Mouse (Mus musculus): ENCODE measurements around the gene Hdgf. TPM values are rescaled to one million over a fixed set of nuclear protein-coding genes. Genes with fewer than 3 reads are reported as not detected.
A peak's percentile ranks its signal among the peaks of the same experiment; 100 is the strongest.

The Hdgf gene
- polyA plus RNA-seq, 1 experiment from 2014 or later: 248 TPM

GRCm38 (mm10) chr3:87916990-87917389 lies 10.9 kb downstream of the Hdgf start:
- H3K36me3 ChIP-seq: peaks cover 54% of the 10 kb centered on the region
- H3K4me1 ChIP-seq: peaks cover 9% of the 10 kb centered on the region
- no peak overlapping the region for H3K4me3 ChIP-seq
- DNase-seq (ENCODE audit: low spot score): no peak
- H3K27ac ChIP-seq: no peak overlapping the region
- WGBS: 97% methylated on average over 1 of the region's 1 CpGs
- H3K9me3 ChIP-seq: no peaks in the 10 kb centered on the region
- no peaks in the 10 kb centered on the region for H3K27me3 ChIP-seq (ENCODE audit: insufficient read depth, poor library complexity, severe bottlenecking)

DNA sequence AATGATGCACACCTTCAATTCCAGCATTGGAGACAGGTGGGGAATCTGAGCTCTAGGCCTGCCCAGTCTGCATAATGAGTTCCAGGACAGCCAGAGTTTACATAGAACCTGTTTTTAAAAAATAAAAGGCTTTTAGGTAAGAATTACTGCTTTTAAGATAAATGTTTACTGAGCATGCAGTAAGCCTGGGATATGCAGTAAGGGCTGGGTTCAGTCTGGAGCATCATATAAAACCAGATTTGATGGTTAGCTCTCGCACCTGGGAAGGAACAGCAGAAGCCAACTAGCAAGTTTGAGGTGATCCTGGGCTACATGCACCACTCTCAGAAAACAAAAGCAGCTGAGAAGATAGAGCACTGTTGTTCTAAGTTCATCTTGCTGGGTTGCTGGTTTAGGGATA lies 12.4 kb downstream of the Hdgf start:
- peaks cover 9% of the 10 kb centered on the region; the same call in 1 of the 2 replicates for H3K4me1 ChIP-seq
- no peaks in the 10 kb centered on the region for H3K27me3 ChIP-seq (ENCODE audit: insufficient read depth, poor library complexity, severe bottlenecking)
- DNase-seq (ENCODE audit: low spot score): no peak
- H3K27ac ChIP-seq: peak overlapping the region; percentile 67; the same call in 1 of the 2 replicates
- WGBS: 84% methylated on average over 1 of the region's 1 CpGs
- H3K9me3 ChIP-seq: no peaks in the 10 kb centered on the region
- 0 out of 2 replicates have a peak overlapping the region, but pooled peaks have one; percentile 77 for H3K4me3 ChIP-seq
- peaks cover 62% of the 10 kb centered on the region for H3K36me3 ChIP-seq

GRCm38 (mm10) chr3:87919336-87920108 lies 13.4 kb downstream of the Hdgf start, which contains the start of gene Mrpl24:
TSS of gene Mrpl24 (plus strand) at chr3:87919506.
- DNase-seq (ENCODE audit: low spot score): peak; percentile 95
- Histone ChIP-seq H3K4me3 (peak within 1 kb of the TSS; percentile 77), H3K9me3 (no peaks in the 10 kb centered on the region), H3K4me1 (peaks cover 9% of the 10 kb centered on the region; the same call in 1 of the 2 replicates), H3K36me3 (peaks cover 62% of the 10 kb centered on the region), H3K27ac (peak within 1 kb of the TSS; percentile 89), H3K27me3 (ENCODE audit: insufficient read depth, poor library complexity, severe bottlenecking) (no peaks in the 10 kb centered on the region)
- under 1% methylated on average over 30 of the region's 30 CpGs for WGBS

GRCm38 (mm10) chr3:87920270-87920943 lies 14.3 kb downstream of the Hdgf start:
- no peak for DNase-seq (ENCODE audit: low spot score)
- Histone ChIP-seq H3K9me3 (no peaks in the 10 kb centered on the region), H3K4me3 (peak overlapping the region; percentile 77), H3K27ac (peak overlapping the region; percentile 89; the same call in 1 of the 2 replicates), H3K27me3 (ENCODE audit: insufficient read depth, poor library complexity, severe bottlenecking) (no peaks in the 10 kb centered on the region), H3K4me1 (peaks cover 9% of the 10 kb centered on the region; the same call in 1 of the 2 replicates), H3K36me3 (peaks cover 62% of the 10 kb centered on the region)
- 59% methylated on average over 9 of the region's 9 CpGs for WGBS

DNA sequence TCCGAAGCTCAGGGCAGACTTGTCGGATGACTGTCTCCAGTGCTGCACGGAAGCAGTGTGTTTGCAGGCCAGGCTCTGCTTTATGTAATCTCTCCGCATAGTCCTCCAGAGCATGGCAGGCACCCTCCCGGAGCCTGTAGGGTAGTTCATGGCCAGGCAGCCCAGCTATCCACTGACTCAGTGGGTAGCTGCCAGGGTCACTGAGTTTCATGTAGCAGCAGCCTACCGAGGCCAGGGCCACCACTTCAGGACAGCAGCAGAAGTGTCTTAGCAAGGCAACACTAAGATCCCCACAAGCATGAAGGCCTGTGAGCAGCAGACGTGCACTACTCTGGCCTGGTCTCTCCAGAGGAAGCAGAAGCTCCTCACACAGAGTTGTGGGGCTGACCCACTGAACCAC lies 18.9 kb downstream of the Hdgf start:
- 87% methylated on average over 7 of the region's 7 CpGs for WGBS
- DNase-seq (ENCODE audit: low spot score): no peak
- Histone ChIP-seq H3K27me3 (ENCODE audit: insufficient read depth, poor library complexity, severe bottlenecking) (no peaks in the 10 kb centered on the region), H3K36me3 (peaks cover 64% of the 10 kb centered on the region), H3K4me3 (no peak overlapping the region), H3K9me3 (no peaks in the 10 kb centered on the region), H3K4me1 (peaks cover 14% of the 10 kb centered on the region), H3K27ac (no peak overlapping the region)

DNA sequence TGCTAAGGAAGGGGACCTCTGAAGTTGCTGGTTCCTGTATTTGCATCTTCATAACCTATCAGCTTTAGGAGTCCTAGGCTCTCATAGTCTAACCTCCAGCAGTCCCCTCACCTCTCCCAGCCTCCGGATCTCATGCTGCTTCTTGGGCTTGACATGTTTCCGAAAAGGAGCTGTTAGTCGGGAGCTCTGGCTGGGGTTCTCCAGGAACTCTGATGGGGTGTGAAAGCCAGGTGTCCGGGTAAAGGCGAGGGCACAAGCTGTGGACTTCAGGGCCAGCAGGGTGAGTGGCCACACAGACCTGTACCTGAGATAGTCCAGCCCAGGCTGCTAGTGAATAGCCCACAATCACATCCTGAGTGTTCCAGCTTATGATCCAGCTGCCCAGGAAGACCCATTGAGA lies 21.3 kb downstream of the Hdgf start:
- Histone ChIP-seq H3K4me3 (no peak overlapping the region), H3K9me3 (no peaks in the 10 kb centered on the region), H3K4me1 (peaks cover 19% of the 10 kb centered on the region), H3K36me3 (peaks cover 70% of the 10 kb centered on the region), H3K27me3 (ENCODE audit: insufficient read depth, poor library complexity, severe bottlenecking) (no peaks in the 10 kb centered on the region), H3K27ac (no peak overlapping the region)
- WGBS: 94% methylated on average over 5 of the region's 5 CpGs
- no peak for DNase-seq (ENCODE audit: low spot score)

DNA sequence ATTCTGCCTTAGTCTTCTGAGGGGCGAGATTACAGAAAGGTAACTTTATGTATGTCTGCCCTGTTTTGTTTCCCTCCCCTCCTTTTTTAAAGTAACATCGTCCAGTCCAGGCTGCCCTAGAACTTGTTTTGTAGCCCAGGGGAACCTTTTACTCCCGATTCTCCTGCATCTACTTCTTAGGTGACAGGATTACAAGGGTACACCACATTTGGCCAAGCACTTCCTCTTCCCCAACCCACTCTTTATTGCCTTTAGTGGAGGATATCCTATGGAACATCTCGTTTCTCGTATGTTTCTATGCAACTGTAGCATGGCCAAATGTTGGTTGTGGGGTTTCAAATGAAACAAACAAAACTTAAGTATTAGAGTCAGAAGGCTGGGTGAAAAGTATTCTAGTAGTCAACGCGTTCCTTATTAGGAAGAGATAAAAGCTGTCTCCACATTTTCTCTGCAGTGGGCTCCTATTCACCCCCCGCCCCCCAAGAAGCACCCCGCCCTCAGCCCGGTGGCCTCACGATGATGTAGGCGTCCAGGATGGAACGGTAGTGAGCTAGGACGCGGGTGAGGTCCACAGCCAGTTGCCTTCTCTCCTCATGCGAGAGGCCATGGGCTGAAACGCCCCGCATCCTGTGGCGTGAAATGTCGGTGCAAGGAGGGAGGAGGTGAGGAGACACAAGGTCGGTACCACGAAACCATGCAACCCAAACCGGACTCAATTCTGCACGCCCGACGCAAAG lies 23.4 kb downstream of the Hdgf start:
- peak overlapping the region; percentile 89 for H3K4me3 ChIP-seq
- peaks cover 67% of the 10 kb centered on the region for H3K36me3 ChIP-seq
- peak overlapping the region; percentile 98 for H3K27ac ChIP-seq
- peaks cover 19% of the 10 kb centered on the region for H3K4me1 ChIP-seq
- no peaks in the 10 kb centered on the region for H3K27me3 ChIP-seq (ENCODE audit: insufficient read depth, poor library complexity, severe bottlenecking)
- DNase-seq (ENCODE audit: low spot score): no peak
- WGBS: 6% methylated on average over 26 of the region's 26 CpGs
- no peaks in the 10 kb centered on the region for H3K9me3 ChIP-seq

- Histone ChIP-seq H3K27ac (peak within 1 kb of the TSS; percentile 98), H3K4me1 (peaks cover 19% of the 10 kb centered on the region), H3K27me3 (ENCODE audit: insufficient read depth, poor library complexity, severe bottlenecking) (no peaks in the 10 kb centered on the region), H3K9me3 (no peaks in the 10 kb centered on the region), H3K4me3 (peak within 1 kb of the TSS; percentile 89), H3K36me3 (peaks cover 66% of the 10 kb centered on the region)
- WGBS: under 1% methylated on average over 74 of the region's 78 CpGs
- peak; percentile 99 for DNase-seq (ENCODE audit: low spot score)
These were observed 24.1 kb downstream of the Hdgf start, which contains the start of the genes Isg20l2 and Rrnad1 for GRCm38 (mm10) chr3:87930078-87930795. TSS of gene Isg20l2 (plus strand) at chr3:87930314. TSS of gene Rrnad1 (minus strand) at chr3:87930717.

DNA sequence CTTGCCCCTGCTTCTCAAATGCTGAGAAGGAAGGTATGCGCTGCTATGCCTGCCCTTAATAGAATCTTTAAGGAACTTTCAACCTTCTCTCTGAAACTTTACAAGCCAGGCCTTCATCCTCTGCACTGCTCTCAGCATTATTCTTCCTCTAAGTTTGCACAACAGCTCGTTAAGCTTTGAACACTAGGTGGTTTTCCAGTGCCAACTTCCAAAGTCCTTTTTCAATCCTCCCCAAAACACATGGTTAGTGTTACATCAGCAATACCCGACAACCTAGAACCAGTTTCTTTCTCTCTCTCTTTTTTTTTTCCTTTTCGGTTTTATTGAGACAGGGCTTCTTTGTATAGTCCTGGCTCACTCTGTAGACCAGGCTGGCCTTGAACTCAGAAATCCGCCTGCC lies 27.9 kb downstream of the Hdgf start:
- Histone ChIP-seq H3K9me3 (no peaks in the 10 kb centered on the region), H3K36me3 (peaks cover 70% of the 10 kb centered on the region), H3K4me1 (peaks cover 24% of the 10 kb centered on the region), H3K4me3 (no peak overlapping the region), H3K27me3 (ENCODE audit: insufficient read depth, poor library complexity, severe bottlenecking) (no peaks in the 10 kb centered on the region), H3K27ac (no peak overlapping the region)
- WGBS: 87% methylated on average over 5 of the region's 5 CpGs
- no peak for DNase-seq (ENCODE audit: low spot score)

DNA sequence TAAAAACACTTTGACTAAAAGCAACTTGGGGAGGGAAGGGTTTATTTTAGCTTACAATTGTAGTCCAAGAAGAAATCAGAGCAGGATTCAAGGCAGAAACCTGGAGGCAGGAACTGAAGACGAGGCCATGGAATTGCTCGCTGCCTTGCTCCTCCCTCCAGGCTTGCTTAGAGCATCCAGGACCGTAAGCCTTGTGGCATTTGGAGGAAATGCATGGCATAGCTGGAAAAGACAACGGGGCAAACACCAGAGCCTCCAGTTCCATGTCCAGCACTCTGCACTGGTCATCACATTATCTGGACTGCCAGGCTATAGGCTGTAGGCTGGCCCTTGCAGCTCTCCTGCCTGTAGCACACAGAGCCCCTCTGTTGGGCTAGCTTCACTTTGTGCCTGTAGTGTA lies 28.4 kb downstream of the Hdgf start:
- WGBS: 77% methylated on average over 4 of the region's 4 CpGs
- H3K4me3 ChIP-seq: no peak overlapping the region
- H3K27me3 ChIP-seq (ENCODE audit: insufficient read depth, poor library complexity, severe bottlenecking): no peaks in the 10 kb centered on the region
- no peak for DNase-seq (ENCODE audit: low spot score)
- H3K4me1 ChIP-seq: peaks cover 20% of the 10 kb centered on the region
- H3K9me3 ChIP-seq: no peaks in the 10 kb centered on the region
- H3K36me3 ChIP-seq: peaks cover 75% of the 10 kb centered on the region
- no peak overlapping the region for H3K27ac ChIP-seq

- no peak for DNase-seq (ENCODE audit: low spot score)
- WGBS: 81% methylated on average over 4 of the region's 4 CpGs
- peaks cover 82% of the 10 kb centered on the region for H3K36me3 ChIP-seq
- H3K27ac ChIP-seq: no peak overlapping the region
- H3K4me3 ChIP-seq: no peak overlapping the region
- H3K27me3 ChIP-seq (ENCODE audit: insufficient read depth, poor library complexity, severe bottlenecking): no peaks in the 10 kb centered on the region
- no peaks in the 10 kb centered on the region for H3K9me3 ChIP-seq
- H3K4me1 ChIP-seq: peaks cover 20% of the 10 kb centered on the region
These were observed 29.1 kb downstream of the Hdgf start for GRCm38 (mm10) chr3:87935201-87935600.

DNA sequence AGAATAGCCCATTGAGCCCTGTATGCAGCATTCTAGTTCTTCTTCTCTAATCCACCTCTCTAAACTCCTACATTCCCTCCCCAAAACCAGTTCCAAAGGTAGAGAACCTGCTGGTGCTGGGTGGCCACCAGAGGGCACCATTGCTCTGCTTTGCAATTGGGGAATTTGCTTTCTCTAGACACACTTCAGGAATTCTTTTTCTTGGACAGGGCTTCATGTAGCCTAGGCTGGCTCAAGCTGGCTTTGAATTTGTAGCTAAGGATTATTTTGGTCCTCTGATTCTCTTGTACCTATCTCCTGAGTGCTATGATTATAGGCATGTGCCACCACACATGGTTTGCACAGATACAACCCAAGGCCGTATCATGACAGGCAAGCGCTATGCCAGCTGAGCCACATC lies 29.7 kb downstream of the Hdgf start:
- Histone ChIP-seq H3K27ac (no peak overlapping the region), H3K36me3 (peaks cover 88% of the 10 kb centered on the region), H3K9me3 (no peaks in the 10 kb centered on the region), H3K4me1 (peaks cover 20% of the 10 kb centered on the region), H3K4me3 (no peak overlapping the region), H3K27me3 (ENCODE audit: insufficient read depth, poor library complexity, severe bottlenecking) (no peaks in the 10 kb centered on the region)
- WGBS: 93% methylated on average over 2 of the region's 2 CpGs
- DNase-seq (ENCODE audit: low spot score): peak; percentile 87
